Mouse (Mus musculus) lung, postnatal 0 days (tissue): ENCODE measurements around the gene Aven.

Experiments used
- CTCF ChIP-seq: IDR thresholded peaks from 2 replicates; pipeline ENCODE4 v1.5.1; 2016; ENCODE audit warnings: antibody characterized with exemption, mild to moderate bottlenecking
- EP300 ChIP-seq: IDR thresholded peaks from 2 replicates; pipeline ENCODE4 v1.6.1; 2016; ENCODE audit warnings: antibody characterized with exemption, mild to moderate bottlenecking, control low read depth

GRCm38 (mm10) chr2:112637206-112637605 is 144.4 kb downstream of the Aven start:
- TF ChIP-seq CTCF (no peak), EP300 (no peak)
